Mouse (Mus musculus) small intestine, adult 2 months (tissue): Measurements from ENCODE around the gene Setd2. TPM values are rescaled to one million over a fixed set of nuclear protein-coding genes. Genes with fewer than 3 reads are reported as not detected.

ENCODE experiments used
- H3K27ac ChIP-seq: fragments of 200-500 bp; 2 replicates; pipeline ENCODE4 v1.5.1; 2012; ENCODE audit warnings: low read depth, low read length, control low read depth, inconsistent platforms; ENCODE audit not compliant: insufficient read depth
- H3K27me3 ChIP-seq: fragments of 200-500 bp; 2 replicates; pipeline ENCODE4 v1.6.1; 2012; ENCODE audit warnings: mild to moderate bottlenecking, moderate library complexity, low read length, inconsistent platforms; ENCODE audit not compliant: control insufficient read depth, insufficient read depth
- H3K36me3 ChIP-seq: fragments of 200-500 bp; 2 replicates; pipeline ENCODE4 v1.6.1; 2012; ENCODE audit warnings: mild to moderate bottlenecking, low read length, control low read depth, inconsistent platforms; ENCODE audit not compliant: control insufficient read depth, insufficient read depth
- H3K4me1 ChIP-seq: fragments of 200-500 bp; 2 replicates; pipeline ENCODE4 v1.6.1; 2012; ENCODE audit warnings: low read length, inconsistent platforms, mixed read lengths; ENCODE audit not compliant: control insufficient read depth, insufficient read depth, insufficient read length
- H3K4me3 ChIP-seq: fragments of 200-500 bp; 2 replicates; pipeline ENCODE4 v1.5.1; 2012; ENCODE audit warnings: low read depth, mild to moderate bottlenecking, control low read depth, inconsistent platforms, low read length, moderate library complexity
- CTCF ChIP-seq: fragments of 200-500 bp; IDR thresholded peaks from 2 replicates; pipeline ENCODE4 v1.5.1; 2012; ENCODE audit warnings: low read depth, mild to moderate bottlenecking, control low read depth, inconsistent platforms, low read length, moderate library complexity, mixed read lengths; ENCODE audit not compliant: insufficient replicate concordance, insufficient read length; ENCODE audit errors: extremely low read depth
- POLR2A ChIP-seq: fragments of 200-500 bp; IDR thresholded peaks from 2 replicates; pipeline ENCODE4 v1.6.1; 2012; ENCODE audit warnings: low read depth, mild to moderate bottlenecking, control low read depth, inconsistent platforms, low read length, moderate library complexity
- WGBS: fragments of 180-500 bp; shearing (Covaris S2); methylation state at CpG from one replicate; pipeline ENCODE4 v1.1.7; 2018; 5-methylcytosine and 5-hydroxymethylcytosine counted together
- polyA plus RNA-seq: library from polyadenylated mRNA; depleted of rRNA; stranded (reverse); fragments of >200 nt; gene quantifications from 2 replicates; pipeline ENCODE4 v1.2.3, GENCODE M21; 2012; rRNA removed

Setd2 gene
- 16.1 and 33.1 TPM in 2 replicates for polyA plus RNA-seq

- Histone ChIP-seq H3K4me1 (peaks cover 3% of the 10 kb centered on the region; the same call in 1 of the 2 replicates), H3K36me3 (0 out of 2 replicates have a peak, but pooled peaks cover 2% of the 10 kb centered on the region), H3K27ac (peak within 1 kb of the TSS; percentile 93), H3K27me3 (no peaks in the 10 kb centered on the region), H3K4me3 (peak within 1 kb of the TSS; percentile 96)
- TF ChIP-seq POLR2A, result no peak
- TF ChIP-seq CTCF, result no peak
- WGBS, result under 1% methylated on average over 105 of the region's 109 CpGs
Measured at GRCm38 (mm10) chr9:110532538-110533291, at the start of gene Setd2. Gene Setd2, plus strand, starts transcription at chr9:110532597.

GRCm38 (mm10) chr9:110488841-110489240, 43.6 kb upstream of the Setd2 start:
- H3K27me3 ChIP-seq, result no peaks in the 10 kb centered on the region
- no peak overlapping the region for H3K27ac ChIP-seq
- H3K4me1 ChIP-seq, result no peaks in the 10 kb centered on the region
- no peak for TF ChIP-seq POLR2A
- no peak for TF ChIP-seq CTCF
- H3K36me3 ChIP-seq, result no peaks in the 10 kb centered on the region
- WGBS, result 50% methylated on average over 4 of the region's 4 CpGs
- no peak overlapping the region for H3K4me3 ChIP-seq

GRCm38 (mm10) chr9:110490913-110491312, 41.5 kb upstream of the Setd2 start:
- 58% methylated on average over 5 of the region's 5 CpGs for WGBS

GRCm38 (mm10) chr9:110525737-110526136, 6.7 kb upstream of the Setd2 start:
- Histone ChIP-seq H3K4me1 (peaks cover 3% of the 10 kb centered on the region; the same call in 1 of the 2 replicates), H3K27me3 (no peaks in the 10 kb centered on the region), H3K27ac (0 out of 2 replicates have a peak overlapping the region, but pooled peaks have one; percentile 39), H3K36me3 (no peaks in the 10 kb centered on the region), H3K4me3 (no peak overlapping the region)
- 12% methylated on average over 2 of the region's 2 CpGs for WGBS
- TF ChIP-seq CTCF, result no peak
- no peak for TF ChIP-seq POLR2A

More at GRCm38 (mm10) chr9:110490913-110491312, 41.5 kb upstream of the Setd2 start:
- Histone ChIP-seq H3K4me3 (no peak overlapping the region), H3K4me1 (no peaks in the 10 kb centered on the region), H3K27ac (no peak overlapping the region), H3K36me3 (no peaks in the 10 kb centered on the region), H3K27me3 (no peaks in the 10 kb centered on the region)
- TF ChIP-seq CTCF (peak; percentile 32; the same call in 1 of the 2 replicates), POLR2A (no peak)

- WGBS, result 84% methylated on average over 9 of the region's 9 CpGs
- no peak overlapping the region for H3K27ac ChIP-seq
Measured at GRCm38 (mm10) chr9:110529002-110529737, 3.2 kb upstream of the Setd2 start.

GRCm38 (mm10) chr9:110530650-110531049, 1.7 kb upstream of the Setd2 start:
- H3K36me3 ChIP-seq, result no peaks in the 10 kb centered on the region
- H3K27ac ChIP-seq, result no peak overlapping the region
- no peaks in the 10 kb centered on the region for H3K27me3 ChIP-seq
- H3K4me1 ChIP-seq, result peaks cover 6% of the 10 kb centered on the region; the same call in 1 of the 2 replicates
- H3K4me3 ChIP-seq, result no peak overlapping the region
- TF ChIP-seq POLR2A (no peak), CTCF (no peak)
- WGBS, result 47% methylated on average over 3 of the region's 3 CpGs

More at GRCm38 (mm10) chr9:110529002-110529737, 3.2 kb upstream of the Setd2 start:
- Histone ChIP-seq H3K4me3 (no peak overlapping the region), H3K4me1 (peaks cover 6% of the 10 kb centered on the region; the same call in 1 of the 2 replicates), H3K36me3 (no peaks in the 10 kb centered on the region), H3K27me3 (no peaks in the 10 kb centered on the region)
- TF ChIP-seq CTCF, result no peak
- no peak for TF ChIP-seq POLR2A
